Mouse (Mus musculus) spleen, adult 2 months (tissue): ENCODE measurements around the gene Aldh1l1. TPM values are rescaled to one million over a fixed set of nuclear protein-coding genes. Genes with fewer than 3 reads are reported as not detected.

ENCODE experiments used
- DNase-seq, 2 experiments: peaks; one replicate each; pipeline versions ENCODE4 v3.0.0 to v3.0.0-alpha.2; 2012 to 2021; ENCODE audit warnings: low spot score in 2 of 2, low read depth in 1 of 2
- H3K27ac ChIP-seq: fragments of 200-500 bp; 2 replicates; pipeline ENCODE4 v1.5.1; 2012; ENCODE audit warnings: low read length, inconsistent platforms; ENCODE audit not compliant: insufficient read depth
- H3K27me3 ChIP-seq: fragments of 200-500 bp; 2 replicates; pipeline ENCODE4 v1.6.1; 2012; ENCODE audit warnings: mild to moderate bottlenecking, moderate library complexity, low read length, inconsistent platforms; ENCODE audit not compliant: control insufficient read depth, insufficient read depth
- H3K36me3 ChIP-seq: fragments of 200-500 bp; 2 replicates; pipeline ENCODE4 v1.6.1; 2012; ENCODE audit warnings: mild to moderate bottlenecking, low read length, inconsistent platforms; ENCODE audit not compliant: control insufficient read depth, insufficient read depth
- H3K4me1 ChIP-seq: fragments of 200-500 bp; 2 replicates; pipeline ENCODE4 v1.6.1; 2011; ENCODE audit warnings: inconsistent platforms; ENCODE audit not compliant: control insufficient read depth, insufficient read depth, insufficient read length
- H3K4me3 ChIP-seq: fragments of 200-500 bp; 2 replicates; pipeline ENCODE4 v1.5.1; 2011; ENCODE audit warnings: mild to moderate bottlenecking, inconsistent platforms; ENCODE audit not compliant: insufficient read depth, insufficient read length; ENCODE audit errors: extremely low read depth
- CTCF ChIP-seq: fragments of 200-500 bp; IDR thresholded peaks from 2 replicates; pipeline ENCODE4 v1.5.1; 2011; ENCODE audit warnings: mild to moderate bottlenecking, inconsistent platforms; ENCODE audit not compliant: insufficient read depth, insufficient read length, insufficient replicate concordance; ENCODE audit errors: extremely low read depth
- POLR2A ChIP-seq: fragments of 200-500 bp; IDR thresholded peaks from 2 replicates; pipeline ENCODE4 v1.6.1; 2011; ENCODE audit warnings: low read depth, low read length, inconsistent platforms
- WGBS: fragments of 180-500 bp; shearing (Covaris S2); methylation state at CpG from one replicate; pipeline ENCODE4 v1.1.7; 2018; 5-methylcytosine and 5-hydroxymethylcytosine counted together
- polyA plus RNA-seq: library from polyadenylated mRNA; depleted of rRNA; stranded (reverse); fragments of >200 nt; gene quantifications from 2 replicates; pipeline ENCODE4 v1.2.3, GENCODE M21; 2012

Gene Aldh1l1
- polyA plus RNA-seq, 1 experiment: 2.9 TPM

DNA sequence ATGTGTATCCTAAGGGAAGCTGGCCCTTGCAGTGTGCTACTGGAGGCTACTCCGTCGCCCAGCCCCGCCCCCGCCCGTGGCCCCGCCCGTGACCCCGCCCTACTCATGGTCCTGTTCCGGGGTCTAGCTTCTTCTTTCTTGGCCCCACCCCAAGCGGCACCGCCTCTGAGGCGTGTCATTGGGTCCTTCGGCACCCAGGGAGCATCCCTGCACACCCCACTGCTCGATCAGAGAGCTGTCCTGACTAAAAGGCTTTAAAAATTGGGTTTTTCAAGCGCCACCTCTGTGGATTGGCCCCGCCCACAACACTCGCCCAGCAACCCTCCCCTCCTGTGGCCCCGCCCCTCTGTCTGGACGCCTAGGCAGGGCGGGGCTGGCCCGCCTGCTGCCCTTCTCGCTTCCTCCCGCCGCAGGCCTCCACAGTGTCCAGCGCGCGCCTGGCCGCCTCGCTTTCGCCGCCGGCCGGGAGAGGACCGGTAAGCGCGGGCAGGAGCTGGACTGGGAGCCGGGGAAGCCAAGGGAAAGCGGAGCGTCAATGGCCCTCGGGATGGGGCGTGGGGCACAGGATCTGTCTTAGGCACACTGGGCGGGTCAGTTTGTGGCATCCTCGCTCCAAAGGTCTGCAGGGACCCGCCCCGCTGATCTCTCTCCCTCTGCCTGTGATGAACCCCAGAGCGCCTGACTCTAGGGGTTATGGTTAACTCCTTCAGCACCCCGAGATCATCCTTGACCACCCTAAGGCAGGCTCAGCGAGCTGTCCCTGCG lies 118.5 kb downstream of the Aldh1l1 start, which contains the start of gene Slc41a3:
TSS of gene Slc41a3 (plus strand) at position 193 of the 765 bp plus-strand sequence.
- 2% methylated on average over 49 of the region's 49 CpGs for WGBS
- Histone ChIP-seq H3K27me3 (no peaks in the 10 kb centered on the region), H3K4me3 (peak within 1 kb of the TSS; percentile 76), H3K27ac (peak within 1 kb of the TSS; percentile 59), H3K36me3 (no peaks in the 10 kb centered on the region), H3K4me1 (no peaks in the 10 kb centered on the region)
- peak; percentile 67 to 84 for DNase-seq
- no peak for TF ChIP-seq POLR2A
- no peak for TF ChIP-seq CTCF

DNA sequence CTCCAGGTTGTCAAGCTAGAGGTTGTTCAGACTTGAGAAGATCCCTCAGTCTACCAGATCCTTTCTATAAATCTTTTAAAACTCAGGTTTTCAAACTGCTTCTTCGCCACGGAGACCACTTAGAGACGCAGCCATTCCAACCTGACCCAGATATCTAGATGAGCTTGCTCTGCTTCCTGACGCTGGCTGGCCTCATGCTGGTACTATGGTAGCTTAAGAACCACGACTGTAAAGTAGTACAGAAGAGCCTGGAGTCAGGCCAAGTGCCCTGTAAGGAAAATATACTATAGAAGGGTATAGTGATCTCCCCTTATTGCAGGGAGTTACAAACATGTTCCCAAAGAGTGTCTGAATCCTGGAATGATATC lies 119.1 kb downstream of the Aldh1l1 start:
- H3K36me3 ChIP-seq: no peaks in the 10 kb centered on the region
- H3K4me3 ChIP-seq: peak overlapping the region; percentile 76; the same call in 1 of the 2 replicates
- no peaks in the 10 kb centered on the region for H3K4me1 ChIP-seq
- DNase-seq: no peak
- H3K27ac ChIP-seq: no peak overlapping the region
- H3K27me3 ChIP-seq: no peaks in the 10 kb centered on the region
- WGBS: 29% methylated on average over 5 of the region's 5 CpGs
- no peak for TF ChIP-seq POLR2A
- TF ChIP-seq CTCF: no peak

DNA sequence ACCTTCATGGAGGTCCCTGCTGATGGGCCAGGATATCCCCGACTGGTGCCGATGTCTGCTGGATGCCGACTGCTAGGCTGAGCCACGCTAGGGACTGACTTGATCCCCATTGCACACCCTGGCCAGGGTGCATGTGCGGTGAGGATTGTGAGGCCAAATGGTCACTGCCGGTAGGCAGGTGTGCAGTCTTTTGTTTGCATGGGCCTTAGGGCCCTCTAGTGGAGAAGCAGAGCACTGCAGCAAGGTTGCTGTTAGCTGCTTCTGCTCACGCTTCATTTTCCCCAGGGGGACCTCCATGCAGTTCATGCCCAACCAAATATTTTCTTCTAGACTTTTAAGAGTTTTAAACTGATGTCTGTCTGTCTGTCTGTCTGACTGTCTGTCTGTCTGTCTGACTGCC lies 120.3 kb downstream of the Aldh1l1 start:
- H3K27me3 ChIP-seq: no peaks in the 10 kb centered on the region
- 36% methylated on average over 7 of the region's 7 CpGs for WGBS
- no peak overlapping the region for H3K4me3 ChIP-seq
- H3K36me3 ChIP-seq: no peaks in the 10 kb centered on the region
- DNase-seq: peak; percentile 61 to 67
- H3K27ac ChIP-seq: no peak overlapping the region
- TF ChIP-seq POLR2A: no peak
- peak; percentile 83; the same call in 1 of the 2 replicates for TF ChIP-seq CTCF
- H3K4me1 ChIP-seq: no peaks in the 10 kb centered on the region

DNA sequence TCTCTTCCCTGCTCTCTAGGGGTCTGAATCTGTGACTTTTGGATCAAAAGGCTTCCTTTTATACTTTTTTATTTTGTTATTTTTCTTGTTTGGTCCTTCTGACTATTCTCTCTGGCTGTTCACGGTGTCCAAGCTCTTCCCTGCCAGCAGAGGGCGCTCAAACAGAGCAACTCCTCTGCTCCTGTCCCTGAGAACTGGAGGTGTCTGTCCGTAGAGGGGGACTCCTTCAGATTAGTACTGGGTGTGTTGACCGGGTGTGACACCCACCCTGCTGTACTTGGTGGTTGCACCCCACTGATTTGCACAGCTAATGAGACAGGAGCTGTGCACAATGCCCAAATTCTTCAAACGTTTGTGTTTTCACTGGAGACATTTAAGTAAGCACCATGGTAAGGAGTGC lies 121.0 kb downstream of the Aldh1l1 start:
- H3K27ac ChIP-seq: no peak overlapping the region
- H3K27me3 ChIP-seq: no peaks in the 10 kb centered on the region
- TF ChIP-seq CTCF: peak; percentile 78; the same call in 1 of the 2 replicates
- TF ChIP-seq POLR2A: no peak
- 12% methylated on average over 5 of the region's 5 CpGs for WGBS
- H3K4me1 ChIP-seq: no peaks in the 10 kb centered on the region
- DNase-seq: peak; percentile 51 to 63
- no peaks in the 10 kb centered on the region for H3K36me3 ChIP-seq
- H3K4me3 ChIP-seq: no peak overlapping the region

DNA sequence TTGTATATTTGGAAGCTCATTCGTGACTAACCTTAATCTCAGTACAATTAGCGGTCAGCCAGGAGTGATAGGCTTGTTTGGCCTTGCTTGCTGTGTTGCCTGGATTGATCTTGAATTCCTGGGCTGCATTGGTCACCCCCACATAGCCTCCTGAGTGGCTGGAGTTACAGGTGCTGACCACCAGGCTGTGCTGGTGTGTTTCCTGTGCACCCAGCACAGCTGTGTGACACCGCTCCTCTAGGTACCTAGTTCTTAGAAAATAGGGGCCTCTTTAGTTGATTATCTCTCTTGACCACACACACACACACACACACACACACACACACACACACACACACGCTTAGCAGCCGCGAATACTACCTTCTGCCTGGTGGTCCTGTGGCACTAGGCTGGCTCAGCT lies 122.0 kb downstream of the Aldh1l1 start:
- DNase-seq: no peak
- no peak overlapping the region for H3K27ac ChIP-seq

DNA sequence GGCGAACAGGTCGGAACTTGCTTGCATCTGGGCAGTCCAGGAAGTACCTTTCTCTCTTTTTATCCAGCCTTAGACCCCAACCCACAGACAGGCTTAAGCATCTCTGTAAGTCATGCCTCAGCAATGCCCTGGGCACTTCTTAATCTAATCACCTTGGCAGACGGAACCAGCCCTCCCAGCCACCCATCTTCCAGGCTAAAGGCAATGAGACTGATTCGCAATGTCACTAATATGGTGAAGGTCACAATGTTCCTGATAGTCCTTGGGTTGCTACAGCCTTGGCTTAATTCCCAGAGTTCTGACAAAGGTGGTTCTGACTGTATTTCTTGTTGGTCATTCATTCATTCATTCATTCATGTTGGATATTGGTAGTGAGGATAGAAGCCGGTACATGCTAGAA lies 124.0 kb downstream of the Aldh1l1 start:
- no peak for TF ChIP-seq CTCF
- no peak for TF ChIP-seq POLR2A
- Histone ChIP-seq H3K4me3 (no peak overlapping the region), H3K36me3 (no peaks in the 10 kb centered on the region), H3K27me3 (no peaks in the 10 kb centered on the region), H3K27ac (no peak overlapping the region), H3K4me1 (no peaks in the 10 kb centered on the region)
- WGBS: 95% methylated on average over 5 of the region's 5 CpGs
- DNase-seq: no peak

More for the DNA sequence above, 122.0 kb downstream of the Aldh1l1 start:
- no peaks in the 10 kb centered on the region for H3K4me1 ChIP-seq
- no peaks in the 10 kb centered on the region for H3K36me3 ChIP-seq
- WGBS: 57% methylated on average over 6 of the region's 6 CpGs
- TF ChIP-seq POLR2A (no peak), CTCF (no peak)
- H3K27me3 ChIP-seq: no peaks in the 10 kb centered on the region
- no peak overlapping the region for H3K4me3 ChIP-seq

DNA sequence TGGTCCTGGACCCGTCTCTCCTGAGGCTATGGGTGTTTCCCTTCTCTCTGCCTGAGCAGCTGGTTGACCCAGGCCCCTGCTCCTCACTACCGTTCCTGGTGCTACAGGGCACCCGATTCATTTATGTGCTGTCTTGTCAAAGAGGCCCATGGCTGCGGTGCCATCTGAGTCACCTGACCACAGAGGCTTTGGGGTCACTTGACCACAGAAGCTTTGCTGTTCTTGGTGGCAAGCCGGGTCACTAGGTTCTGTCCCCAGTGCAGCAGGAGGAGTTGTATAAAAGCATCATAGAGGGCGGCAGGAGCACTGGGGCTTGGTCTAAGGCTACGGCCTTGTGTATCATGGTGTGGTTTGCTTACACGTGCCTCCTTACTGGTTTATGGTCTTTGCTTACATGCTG lies 127.0 kb downstream of the Aldh1l1 start:
- 84% methylated on average over 8 of the region's 8 CpGs for WGBS
- no peak for TF ChIP-seq POLR2A
- no peak for TF ChIP-seq CTCF
- Histone ChIP-seq H3K4me1 (no peaks in the 10 kb centered on the region), H3K36me3 (no peaks in the 10 kb centered on the region), H3K4me3 (no peak overlapping the region), H3K27ac (no peak overlapping the region), H3K27me3 (no peaks in the 10 kb centered on the region)
- DNase-seq: no peak
